Mouse (Mus musculus): ENCODE data around the gene Tpbpb. TPM values are rescaled to one million over a fixed set of nuclear protein-coding genes. Genes with fewer than 3 reads are reported as not detected.
A peak's percentile ranks its signal among the peaks of the same experiment; 100 is the strongest.
"Not testable (repeated sequence)": the region's sequence is repeated elsewhere in the genome, so short reads cannot be mapped to it uniquely, and the experiment has no call there.

The Tpbpb gene
- not detected in 2 replicates for total RNA-seq (2014; rRNA removed)
- polyA plus RNA-seq (2015; fragmentation: Nextera tagmentation; extraction: Ambion mirVana): not detected in 2 replicates

DNA sequence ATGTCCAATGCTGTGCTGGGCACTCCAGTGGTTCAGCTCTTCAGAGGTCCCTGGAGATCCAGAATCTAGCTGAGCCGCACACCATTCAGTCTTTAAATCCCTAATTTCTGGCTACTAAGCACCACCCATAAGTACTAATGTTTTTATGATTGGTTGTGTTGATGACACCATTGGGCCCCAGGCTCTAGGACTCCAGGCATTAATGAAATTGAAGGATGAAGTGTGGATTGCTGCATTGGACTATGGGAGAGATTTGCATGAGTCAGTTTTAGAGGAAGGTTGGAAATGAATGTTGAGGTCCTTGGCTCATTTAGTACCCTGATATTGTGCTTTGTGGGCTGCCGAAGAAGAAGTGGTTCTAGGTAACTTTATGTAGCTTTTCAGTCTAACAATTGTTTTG lies at the start of gene Tpbpb:
Gene Tpbpb (minus strand): TSS at position 101 of the 400 bp plus-strand sequence.
- not testable (repeated sequence) for H3K4me3 ChIP-seq (ENCODE audit: low read depth, low read length); DNase-seq (ENCODE audit: low spot score); H3K9ac ChIP-seq (replicated peaks; ENCODE audit: low read length, poor library complexity, severe bottlenecking); H3K36me3 ChIP-seq (ENCODE audit: insufficient read depth, low read length); H3K9me3 ChIP-seq (ENCODE audit: low read length); ATAC-seq (ENCODE audit: low FRiP score); H3K4me1 ChIP-seq (ENCODE audit: insufficient read depth, low read length); H3K27me3 ChIP-seq (ENCODE audit: insufficient read depth, low read length); H3K27ac ChIP-seq (ENCODE audit: low read depth, low read length); H3K4me2 ChIP-seq (ENCODE audit: low read depth, low read length, poor library complexity, severe bottlenecking)
- 78% methylated on average over 2 of the region's 2 CpGs for WGBS

DNA sequence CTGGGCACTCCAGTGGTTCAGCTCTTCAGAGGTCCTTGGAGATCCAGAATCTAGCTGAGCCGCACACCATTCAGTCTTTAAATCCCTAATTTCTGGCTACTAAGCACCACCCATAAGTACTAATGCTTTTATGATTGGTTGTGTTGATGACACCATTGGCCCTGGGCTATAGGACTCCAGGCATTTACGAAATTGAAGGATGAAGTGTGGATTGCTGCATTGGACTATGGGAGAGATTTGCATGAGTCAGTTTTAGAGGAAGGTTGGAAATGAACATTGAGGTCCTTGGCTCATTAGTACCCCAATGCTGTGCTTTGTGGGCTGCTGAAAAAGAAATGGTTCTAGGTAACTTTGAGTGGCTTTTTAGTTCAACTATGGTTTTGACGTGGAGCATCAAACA lies 37.2 kb upstream of the Tpbpb start, which contains the start of gene Tpbpa:
Gene Tpbpa (minus strand): TSS at position 101 of the 400 bp plus-strand sequence.
- H3K4me1 ChIP-seq (ENCODE audit: insufficient read depth, low read length); H3K4me3 ChIP-seq (ENCODE audit: low read depth, low read length); H3K27ac ChIP-seq (ENCODE audit: low read depth, low read length); H3K9ac ChIP-seq (replicated peaks; ENCODE audit: low read length, poor library complexity, severe bottlenecking); H3K4me2 ChIP-seq (ENCODE audit: low read depth, low read length, poor library complexity, severe bottlenecking); H3K27me3 ChIP-seq (ENCODE audit: insufficient read depth, low read length); ATAC-seq (ENCODE audit: low FRiP score); H3K36me3 ChIP-seq (ENCODE audit: insufficient read depth, low read length); DNase-seq (ENCODE audit: low spot score): not testable (repeated sequence)
- peaks cover 27% of the 10 kb centered on the region for H3K9me3 ChIP-seq (ENCODE audit: low read length)
- WGBS: 72% methylated on average over 3 of the region's 3 CpGs

DNA sequence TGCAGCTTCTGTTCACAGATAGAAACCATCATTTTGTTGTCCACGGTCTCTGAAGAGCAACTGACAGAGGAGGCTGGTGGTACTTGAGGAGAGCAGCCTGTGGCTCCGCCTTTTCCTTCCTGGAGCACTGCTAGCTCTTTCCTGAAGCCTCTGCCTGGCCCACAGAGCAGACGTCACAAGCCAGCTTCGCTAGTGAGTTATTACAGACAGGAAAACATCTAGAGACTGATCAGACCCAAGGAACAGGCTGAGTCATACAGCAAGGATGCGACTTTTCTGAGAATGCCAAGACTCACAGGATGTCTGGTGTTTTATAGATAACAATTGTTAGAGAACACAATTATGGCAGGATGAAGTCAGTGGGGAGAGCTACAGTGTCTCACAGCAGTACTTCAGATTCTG lies 31.8 kb upstream of the Tpbpb start, which contains the start of the genes Gm49391 and Ctla2a:
Gene Gm49391 (minus strand): TSS at position 72 of the 402 bp plus-strand sequence.
Gene Ctla2a (minus strand): TSS at position 126 of the 402 bp plus-strand sequence.
- WGBS: 62% methylated on average over 5 of the region's 5 CpGs
- H3K36me3 ChIP-seq (ENCODE audit: insufficient read depth, low read length): no peaks in the 10 kb centered on the region
- H3K4me1 ChIP-seq (ENCODE audit: insufficient read depth, low read length): no peaks in the 10 kb centered on the region
- DNase-seq (ENCODE audit: low spot score) (no peak), ATAC-seq (ENCODE audit: low FRiP score) (no peak)
- H3K27ac ChIP-seq (ENCODE audit: low read depth, low read length): no peak within 1 kb of the TSS
- no peaks in the 10 kb centered on the region for H3K27me3 ChIP-seq (ENCODE audit: insufficient read depth, low read length)
- TF ChIP-seq CTCF (IDR thresholded peaks at IDR 0.05): no peak
- H3K9ac ChIP-seq (replicated peaks; ENCODE audit: low read length, poor library complexity, severe bottlenecking): no peak within 1 kb of the TSS
- peaks cover 14% of the 10 kb centered on the region for H3K9me3 ChIP-seq (ENCODE audit: low read length)
- H3K4me3 ChIP-seq (ENCODE audit: low read depth, low read length): no peak within 1 kb of the TSS
- no peak within 1 kb of the TSS for H3K4me2 ChIP-seq (ENCODE audit: low read depth, low read length, poor library complexity, severe bottlenecking)

DNA sequence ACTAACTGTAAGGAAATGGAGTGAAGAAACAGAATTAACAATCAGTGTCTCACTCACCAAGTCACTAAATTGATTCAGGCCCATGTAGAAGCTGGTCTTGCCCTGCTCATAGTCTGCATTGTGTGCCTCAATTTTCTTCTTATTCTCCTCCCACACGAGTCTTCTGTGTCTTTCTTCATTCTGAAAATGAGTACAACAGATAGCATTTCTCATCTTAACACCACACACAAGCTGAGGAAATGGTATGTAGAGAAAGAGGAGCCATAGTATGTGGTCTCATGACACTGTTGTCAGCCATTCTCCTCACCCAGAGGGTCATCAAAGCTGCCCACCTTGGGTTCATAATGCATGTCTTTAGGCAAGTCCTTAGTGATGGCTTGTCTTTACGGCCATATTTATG lies 30.8 kb upstream of the Tpbpb start, which contains the start of gene Gm49393:
Gene Gm49393 (minus strand): TSS at position 101 of the 400 bp plus-strand sequence.
- H3K27ac ChIP-seq (ENCODE audit: low read depth, low read length); H3K36me3 ChIP-seq (ENCODE audit: insufficient read depth, low read length); H3K9ac ChIP-seq (replicated peaks; ENCODE audit: low read length, poor library complexity, severe bottlenecking); DNase-seq (ENCODE audit: low spot score); H3K9me3 ChIP-seq (ENCODE audit: low read length); H3K4me1 ChIP-seq (ENCODE audit: insufficient read depth, low read length); H3K4me2 ChIP-seq (ENCODE audit: low read depth, low read length, poor library complexity, severe bottlenecking); H3K27me3 ChIP-seq (ENCODE audit: insufficient read depth, low read length); ATAC-seq (ENCODE audit: low FRiP score); H3K4me3 ChIP-seq (ENCODE audit: low read depth, low read length): not testable (repeated sequence)
- 75% methylated on average over 2 of the region's 2 CpGs for WGBS

DNA sequence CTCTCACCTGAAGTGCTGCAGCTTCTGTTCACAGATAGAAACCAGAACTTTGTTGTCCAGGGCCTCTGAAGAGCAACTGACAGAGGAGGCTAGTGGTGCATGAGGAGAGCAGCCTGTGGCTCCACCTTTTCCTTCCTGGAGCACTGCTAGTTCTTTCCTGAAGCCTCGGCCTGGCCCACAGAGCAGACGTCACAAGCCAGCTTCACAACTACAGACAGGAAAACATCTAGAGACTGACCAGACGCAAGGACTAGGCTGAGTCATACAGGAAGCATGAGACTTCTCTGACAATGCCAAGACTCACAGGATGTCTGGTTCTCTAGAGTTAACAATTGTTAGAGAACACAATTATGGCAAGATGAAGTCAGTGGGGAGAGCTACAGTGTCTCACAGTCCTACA lies 7.4 kb downstream of the Tpbpb start, which contains the start of gene Ctla2b:
Gene Ctla2b (minus strand): TSS at position 120 of the 400 bp plus-strand sequence.
- no peak within 1 kb of the TSS for H3K4me3 ChIP-seq (ENCODE audit: low read depth, low read length)
- DNase-seq (ENCODE audit: low spot score) (peak; percentile 2), ATAC-seq (ENCODE audit: low FRiP score) (no peak)
- H3K27me3 ChIP-seq (ENCODE audit: insufficient read depth, low read length): no peaks in the 10 kb centered on the region
- no peak for TF ChIP-seq CTCF (IDR thresholded peaks at IDR 0.05)
- no peak within 1 kb of the TSS for H3K9ac ChIP-seq (replicated peaks; ENCODE audit: low read length, poor library complexity, severe bottlenecking)
- peaks cover 4% of the 10 kb centered on the region; the same call in 1 of the 2 replicates for H3K9me3 ChIP-seq (ENCODE audit: low read length)
- H3K36me3 ChIP-seq (ENCODE audit: insufficient read depth, low read length): no peaks in the 10 kb centered on the region
- H3K4me2 ChIP-seq (ENCODE audit: low read depth, low read length, poor library complexity, severe bottlenecking): no peak within 1 kb of the TSS
- 72% methylated on average over 3 of the region's 3 CpGs for WGBS
- H3K4me1 ChIP-seq (ENCODE audit: insufficient read depth, low read length): no peaks in the 10 kb centered on the region
- H3K27ac ChIP-seq (ENCODE audit: low read depth, low read length): no peak within 1 kb of the TSS

DNA sequence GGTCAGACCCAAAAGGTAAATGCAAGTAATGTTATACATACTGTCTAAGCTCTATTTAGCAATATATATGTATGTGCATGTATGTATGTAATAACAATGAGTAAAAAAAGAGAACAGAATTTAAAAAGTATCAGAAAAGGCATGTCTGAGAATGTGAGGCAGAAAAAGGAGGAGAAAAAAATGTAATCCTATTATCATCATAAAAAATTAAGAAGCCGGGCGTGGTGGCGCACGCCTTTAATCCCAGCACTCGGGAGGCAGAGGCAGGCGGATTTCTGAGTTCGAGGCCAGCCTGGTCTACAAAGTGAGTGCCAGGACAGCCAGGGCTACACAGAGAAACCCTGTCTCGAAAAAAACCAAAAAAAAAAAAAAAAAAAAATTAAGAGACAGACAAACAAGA lies 7.9 kb downstream of the Tpbpb start, which contains the start of gene Gm49392:
Gene Gm49392 (minus strand): TSS at position 101 of the 400 bp plus-strand sequence.
- H3K4me3 ChIP-seq (ENCODE audit: low read depth, low read length); H3K4me2 ChIP-seq (ENCODE audit: low read depth, low read length, poor library complexity, severe bottlenecking); DNase-seq (ENCODE audit: low spot score); H3K27me3 ChIP-seq (ENCODE audit: insufficient read depth, low read length); H3K27ac ChIP-seq (ENCODE audit: low read depth, low read length); ATAC-seq (ENCODE audit: low FRiP score); H3K9ac ChIP-seq (replicated peaks; ENCODE audit: low read length, poor library complexity, severe bottlenecking); H3K4me1 ChIP-seq (ENCODE audit: insufficient read depth, low read length); H3K9me3 ChIP-seq (ENCODE audit: low read length); H3K36me3 ChIP-seq (ENCODE audit: insufficient read depth, low read length): not testable (repeated sequence)
- WGBS: 82% methylated on average over 7 of the region's 8 CpGs
